Mouse (Mus musculus) testis, adult 2 months (tissue): ENCODE measurements at regions not wholly inside any gene's neighbourhood (a gene's known extent, or its start where the extent isn't known, plus 50 kb on each side); places are given as distances from the start of the nearest gene placed in this dataset.

Experiments used
- CTCF ChIP-seq: fragments of 200-500 bp; IDR thresholded peaks from 2 replicates; pipeline ENCODE4 v1.5.1; 2012; ENCODE audit warnings: low read depth, mild to moderate bottlenecking, inconsistent platforms, low read length, moderate library complexity; ENCODE audit not compliant: control insufficient read depth, insufficient read depth, insufficient replicate concordance
- POLR2A ChIP-seq: fragments of 200-500 bp; IDR thresholded peaks from 2 replicates; pipeline ENCODE4 v1.6.1; 2012; ENCODE audit warnings: low read depth, mild to moderate bottlenecking, inconsistent platforms, low read length, moderate library complexity; ENCODE audit not compliant: control insufficient read depth

DNA sequence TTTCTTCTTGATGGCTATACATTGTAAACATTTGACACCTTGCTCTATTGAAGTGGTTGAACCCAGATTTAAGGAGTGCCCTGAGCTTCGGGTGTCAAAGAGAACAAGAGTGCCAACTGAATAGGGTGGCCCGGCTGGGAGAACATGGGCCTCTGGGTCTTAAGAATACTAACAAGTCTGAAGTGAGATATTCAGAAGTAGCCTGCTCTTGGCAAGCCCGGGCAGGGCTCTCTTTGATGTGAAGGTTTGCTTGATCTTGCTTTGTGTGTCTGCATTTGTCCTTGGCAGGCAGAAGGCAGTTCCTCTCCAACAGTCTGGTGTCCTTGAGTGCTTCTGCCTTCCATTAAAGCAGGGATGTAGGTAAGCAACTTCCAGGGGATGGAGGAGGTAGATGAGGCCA lies 203.5 kb upstream of the Tsc22d2 start:
- TF ChIP-seq CTCF (no peak), POLR2A (no peak)
